Mouse (Mus musculus): ENCODE results near the gene Gm8947. TPM values are rescaled to one million over a fixed set of nuclear protein-coding genes. Genes with fewer than 3 reads are reported as not detected.
"Not testable (repeated sequence)": the region's sequence is repeated elsewhere in the genome, so short reads cannot be mapped to it uniquely, and the experiment has no call there.

Gm8947 gene
- polyA plus RNA-seq (2016; fragmentation: Nextera tagmentation; extraction: Ambion mirVana), result 1.2 and 1.7 TPM in 2 replicates

- H3K4me3 ChIP-seq; H3K9me3 ChIP-seq (replicated peaks); H3K27ac ChIP-seq; H3K27me3 ChIP-seq (replicated peaks); H3K36me3 ChIP-seq; H3K9ac ChIP-seq: not testable (repeated sequence)
- H3K4me1 ChIP-seq, result peaks cover 18% of the 10 kb centered on the region
- peak; percentile 73; the same call in 1 of the 2 replicates for ATAC-seq
- 60% methylated on average over 1 of the region's 7 CpGs for WGBS (ENCODE audit: insufficient replicate concordance)
- peak within 1 kb of the TSS; percentile 19; the same call in 1 of the 2 replicates for H3K4me2 ChIP-seq
Observed at GRCm38 (mm10) chr1:151192075-151192474, at the start of gene Gm8947. Gene Gm8947, plus strand, starts transcription at chr1:151192376.

GRCm38 (mm10) chr1:151144471-151145146 lies 47.6 kb upstream of the Gm8947 start:
- Histone ChIP-seq H3K9ac (no peak overlapping the region), H3K36me3 (no peaks in the 10 kb centered on the region), H3K9me3 (replicated peaks) (no peaks in the 10 kb centered on the region), H3K27me3 (replicated peaks) (peaks cover 9% of the 10 kb centered on the region; the same call in 1 of the 2 replicates), H3K27ac (no peak overlapping the region), H3K4me2 (no peak overlapping the region), H3K4me3 (no peak overlapping the region), H3K4me1 (peaks cover 5% of the 10 kb centered on the region; the same call in 1 of the 2 replicates)
- ATAC-seq, result no peak
- 45% methylated on average over 6 of the region's 6 CpGs for WGBS (ENCODE audit: insufficient replicate concordance)

GRCm38 (mm10) chr1:151147801-151148200 lies 44.4 kb upstream of the Gm8947 start:
- peaks cover 3% of the 10 kb centered on the region; the same call in 1 of the 2 replicates for H3K27me3 ChIP-seq (replicated peaks)
- peaks cover 5% of the 10 kb centered on the region; the same call in 1 of the 2 replicates for H3K4me1 ChIP-seq
- H3K9ac ChIP-seq, result no peak overlapping the region
- no peaks in the 10 kb centered on the region for H3K36me3 ChIP-seq
- no peak for ATAC-seq
- no peak overlapping the region for H3K4me3 ChIP-seq
- H3K27ac ChIP-seq, result no peak overlapping the region
- H3K9me3 ChIP-seq (replicated peaks), result no peaks in the 10 kb centered on the region
- H3K4me2 ChIP-seq, result no peak overlapping the region

DNA sequence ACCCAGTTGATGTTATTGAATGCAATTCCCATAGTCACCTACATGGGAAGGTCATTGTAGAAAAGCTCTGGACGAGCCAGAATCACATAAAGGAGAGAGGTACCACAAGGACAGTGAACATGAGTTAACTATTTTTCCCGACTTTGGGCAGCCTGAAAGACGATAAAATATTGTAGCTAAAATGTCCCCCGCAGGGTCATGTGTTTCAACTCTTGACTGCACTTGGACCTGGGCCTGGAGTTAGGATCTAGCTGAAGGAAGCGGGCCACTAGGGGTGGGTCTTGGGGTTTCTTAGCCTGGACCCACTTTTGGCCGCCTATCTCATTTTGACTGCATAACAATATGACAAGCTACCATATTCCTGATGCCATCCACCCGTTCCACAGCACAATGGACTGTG lies 42.0 kb upstream of the Gm8947 start:
- H3K36me3 ChIP-seq, result no peaks in the 10 kb centered on the region
- ATAC-seq, result no peak
- H3K4me2 ChIP-seq, result no peak overlapping the region
- peaks cover 3% of the 10 kb centered on the region; the same call in 1 of the 2 replicates for H3K27me3 ChIP-seq (replicated peaks)
- H3K4me1 ChIP-seq, result no peaks in the 10 kb centered on the region
- H3K4me3 ChIP-seq, result no peak overlapping the region
- no peak overlapping the region for H3K9ac ChIP-seq
- H3K9me3 ChIP-seq (replicated peaks), result no peaks in the 10 kb centered on the region
- 78% methylated on average over 7 of the region's 7 CpGs for WGBS (ENCODE audit: insufficient replicate concordance)
- H3K27ac ChIP-seq, result no peak overlapping the region

DNA sequence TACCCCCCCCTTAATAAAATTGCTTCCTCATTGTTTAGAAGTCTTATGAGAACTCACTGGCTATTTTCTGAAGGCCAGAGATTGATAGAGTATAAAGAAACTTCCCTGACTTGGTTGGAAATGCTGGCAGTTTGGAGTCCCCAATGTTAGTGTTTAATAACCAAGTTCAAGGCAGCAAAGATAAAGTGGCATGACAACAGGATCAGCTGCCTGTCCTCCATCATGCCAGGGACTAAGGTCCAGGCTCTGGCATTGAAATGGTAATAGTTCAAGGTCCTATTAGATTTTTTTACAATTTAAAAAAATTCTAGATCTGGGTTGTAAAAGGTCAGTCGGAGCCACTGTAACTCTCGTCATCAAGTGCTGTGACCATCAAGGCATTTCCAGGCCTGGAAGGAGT lies 41.1 kb upstream of the Gm8947 start:
- no peaks in the 10 kb centered on the region for H3K36me3 ChIP-seq
- H3K9ac ChIP-seq, result no peak overlapping the region
- peaks cover 6% of the 10 kb centered on the region; the same call in 1 of the 2 replicates for H3K27me3 ChIP-seq (replicated peaks)
- no peak overlapping the region for H3K4me2 ChIP-seq
- WGBS (ENCODE audit: insufficient replicate concordance), result 67% methylated on average over 2 of the region's 2 CpGs
- no peaks in the 10 kb centered on the region for H3K9me3 ChIP-seq (replicated peaks)
- H3K4me1 ChIP-seq, result no peaks in the 10 kb centered on the region; the same call in 1 of the 2 replicates
- no peak for ATAC-seq
- H3K27ac ChIP-seq, result no peak overlapping the region
- no peak overlapping the region for H3K4me3 ChIP-seq

DNA sequence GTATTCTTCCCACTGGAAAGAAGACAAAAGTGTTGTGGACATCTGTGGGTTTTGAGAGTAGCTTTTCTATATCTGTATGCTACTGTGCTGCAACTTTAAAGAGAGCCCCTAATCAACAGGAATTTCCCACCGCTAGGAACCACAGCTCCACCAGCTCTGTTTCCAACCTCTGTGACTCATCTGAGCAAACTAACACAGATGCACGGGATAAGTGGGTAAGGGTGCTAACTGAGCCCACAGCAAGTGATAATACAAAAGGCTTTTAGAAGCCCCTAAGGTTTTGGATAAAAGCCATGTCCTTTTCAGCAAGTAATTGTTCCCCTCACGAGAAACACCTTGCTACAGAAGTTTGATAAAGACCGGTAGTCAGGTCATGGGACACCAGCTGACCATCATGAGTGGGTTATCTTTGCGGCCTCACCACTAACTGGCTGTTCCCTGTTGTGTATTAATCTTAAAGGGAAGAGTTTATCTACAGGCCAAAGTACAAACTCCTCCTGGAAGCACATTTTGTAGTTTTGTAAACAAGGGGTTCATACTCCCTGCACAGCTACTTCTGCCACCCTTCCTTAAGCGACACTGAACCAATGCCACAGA lies 39.0 kb upstream of the Gm8947 start:
- WGBS (ENCODE audit: insufficient replicate concordance), result 57% methylated on average over 6 of the region's 6 CpGs
- H3K27me3 ChIP-seq (replicated peaks), result 0 out of 2 replicates have a peak, but pooled peaks cover 4% of the 10 kb centered on the region
- no peaks in the 10 kb centered on the region for H3K36me3 ChIP-seq
- H3K4me1 ChIP-seq, result peaks cover 17% of the 10 kb centered on the region
- no peak overlapping the region for H3K4me3 ChIP-seq
- no peak overlapping the region for H3K9ac ChIP-seq
- no peak overlapping the region for H3K4me2 ChIP-seq
- no peaks in the 10 kb centered on the region for H3K9me3 ChIP-seq (replicated peaks)
- ATAC-seq, result no peak
- no peak overlapping the region for H3K27ac ChIP-seq

GRCm38 (mm10) chr1:151154131-151154530 lies 38.0 kb upstream of the Gm8947 start:
- 80% methylated on average over 9 of the region's 9 CpGs for WGBS (ENCODE audit: insufficient replicate concordance)
- ATAC-seq, result not testable (repeated sequence)

DNA sequence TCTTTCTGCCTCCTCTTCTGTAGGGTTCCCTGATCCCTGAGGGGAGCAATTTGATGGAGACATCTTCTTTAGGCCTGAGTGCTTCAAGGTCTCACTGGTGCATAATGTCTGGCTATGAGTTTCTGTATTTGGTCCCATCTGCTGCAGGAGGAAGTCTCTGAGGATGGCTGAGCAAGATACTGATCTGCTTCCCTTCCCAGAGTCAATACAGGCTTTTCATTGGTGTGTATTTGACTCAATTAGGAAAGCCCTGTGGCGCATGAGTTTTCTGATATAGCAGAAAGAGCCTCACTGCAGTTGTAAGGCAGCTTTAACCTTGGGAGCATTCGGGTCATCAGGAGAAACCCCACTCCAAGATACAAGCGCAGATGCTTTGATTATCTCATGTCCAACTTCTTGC lies 36.0 kb upstream of the Gm8947 start:
- peaks cover 18% of the 10 kb centered on the region for H3K4me1 ChIP-seq
- no peak for ATAC-seq
- H3K27ac ChIP-seq, result no peak overlapping the region
- H3K9me3 ChIP-seq (replicated peaks), result no peaks in the 10 kb centered on the region
- H3K9ac ChIP-seq, result no peak overlapping the region
- WGBS (ENCODE audit: insufficient replicate concordance), result 66% methylated on average over 3 of the region's 3 CpGs
- no peak overlapping the region for H3K4me2 ChIP-seq
- no peak overlapping the region for H3K4me3 ChIP-seq
- no peaks in the 10 kb centered on the region for H3K36me3 ChIP-seq
- 0 out of 2 replicates have a peak, but pooled peaks cover 7% of the 10 kb centered on the region for H3K27me3 ChIP-seq (replicated peaks)

More at GRCm38 (mm10) chr1:151154131-151154530, 38.0 kb upstream of the Gm8947 start:
- H3K4me2 ChIP-seq; H3K9ac ChIP-seq; H3K27me3 ChIP-seq (replicated peaks); H3K27ac ChIP-seq; H3K4me3 ChIP-seq; H3K36me3 ChIP-seq; H3K9me3 ChIP-seq (replicated peaks): not testable (repeated sequence)
- peaks cover 18% of the 10 kb centered on the region for H3K4me1 ChIP-seq

GRCm38 (mm10) chr1:151156777-151157632 lies 35.2 kb upstream of the Gm8947 start:
- 38% methylated on average over 7 of the region's 7 CpGs for WGBS (ENCODE audit: insufficient replicate concordance)
- peak; percentile 68; the same call in 1 of the 2 replicates for ATAC-seq
- H3K9ac ChIP-seq, result no peak overlapping the region

DNA sequence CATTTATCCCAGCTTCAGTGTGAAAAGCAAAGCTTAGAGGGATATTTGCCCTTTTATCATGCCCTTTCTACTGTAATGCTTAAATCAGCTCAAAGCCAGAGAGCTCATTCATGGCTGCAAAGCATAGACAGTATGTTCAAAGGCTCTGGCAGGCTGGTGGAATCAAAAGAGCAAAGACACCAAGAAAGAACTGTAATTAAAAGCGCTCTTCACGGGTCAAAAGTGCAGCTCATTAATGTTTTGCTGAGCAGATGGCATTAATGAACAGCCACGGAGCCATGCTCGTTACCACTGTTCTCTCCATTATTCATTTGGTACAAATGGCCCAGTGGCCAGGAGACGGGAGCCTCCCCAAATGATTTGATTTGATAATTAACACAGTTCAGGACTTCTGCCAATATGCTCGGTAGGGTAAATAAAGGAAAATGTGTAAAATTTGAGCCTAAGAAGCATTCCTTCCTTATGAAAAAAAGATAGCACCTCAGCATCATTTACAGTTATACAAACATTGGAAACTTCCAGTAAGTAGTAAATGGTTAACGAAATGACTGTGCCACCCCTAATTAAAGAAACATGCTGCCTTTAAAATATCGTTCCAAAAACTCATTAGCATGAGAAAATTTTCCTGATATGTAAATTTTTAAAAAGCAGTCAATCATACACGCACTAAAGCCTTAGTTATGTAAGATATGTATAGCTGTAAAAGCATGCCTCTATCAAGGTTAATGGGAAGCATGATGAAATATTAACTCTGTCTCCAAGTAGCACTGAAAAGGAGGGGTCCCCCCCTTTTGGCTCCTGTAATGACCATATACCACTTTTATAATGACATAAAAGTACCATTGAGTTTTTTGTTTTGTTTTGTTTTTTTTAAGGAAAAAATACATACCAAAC lies 34.0 kb upstream of the Gm8947 start:
- WGBS (ENCODE audit: insufficient replicate concordance), result 68% methylated on average over 9 of the region's 9 CpGs
- H3K4me1 ChIP-seq, result peaks cover 18% of the 10 kb centered on the region
- H3K9me3 ChIP-seq (replicated peaks), result no peaks in the 10 kb centered on the region
- H3K27ac ChIP-seq, result no peak overlapping the region
- 0 out of 2 replicates have a peak, but pooled peaks cover 7% of the 10 kb centered on the region for H3K27me3 ChIP-seq (replicated peaks)
- H3K4me2 ChIP-seq, result no peak overlapping the region
- H3K4me3 ChIP-seq, result no peak overlapping the region
- no peak for ATAC-seq
- H3K9ac ChIP-seq, result no peak overlapping the region
- no peaks in the 10 kb centered on the region for H3K36me3 ChIP-seq

More at GRCm38 (mm10) chr1:151156777-151157632, 35.2 kb upstream of the Gm8947 start:
- Histone ChIP-seq H3K4me1 (peaks cover 18% of the 10 kb centered on the region), H3K4me3 (no peak overlapping the region), H3K27ac (no peak overlapping the region), H3K4me2 (no peak overlapping the region), H3K36me3 (no peaks in the 10 kb centered on the region), H3K9me3 (replicated peaks) (no peaks in the 10 kb centered on the region), H3K27me3 (replicated peaks) (0 out of 2 replicates have a peak, but pooled peaks cover 7% of the 10 kb centered on the region)

Data from liver, embryonic 12.5 days (tissue).